Mouse (Mus musculus) frontal cortex, postnatal 14 days (tissue): ENCODE results near the gene Gm11146.

Source experiments
- DNase-seq, 2 experiments: peaks; one replicate each; pipeline ENCODE4 v3.0.0; 2022; ENCODE audit warnings: low spot score in 2 of 2

Gm11146 gene

GRCm38 (mm10) chr16:77556446-77557105, 45.3 kb downstream of the Gm11146 start:
- DNase-seq = no peak

GRCm38 (mm10) chr16:77551051-77551450, 50.8 kb downstream of the Gm11146 start:
- no peak for DNase-seq
